Mouse (Mus musculus) embryonic facial prominence, embryonic 15.5 days (tissue): Measurements from ENCODE around the gene Hpcal1. TPM values are rescaled to one million over a fixed set of nuclear protein-coding genes. Genes with fewer than 3 reads are reported as not detected.

Experiments
- ATAC-seq: fragments of 200-750 bp; cut with Nextera tagmentation; 2 replicates; pipeline ENCODE4 v1.8.0; 2017; ENCODE audit warnings: low read depth, moderate TSS enrichment; ENCODE audit not compliant: insufficient number of reproducible peaks, low FRiP score, low TSS enrichment
- H3K27ac ChIP-seq: fragments of 300-500 bp; sonication (generic); replicated peaks from 2 replicates; pipeline ENCODE4 v1.5.1; 2015; ENCODE audit warnings: mild to moderate bottlenecking, inconsistent platforms
- H3K27me3 ChIP-seq: fragments of 300-500 bp; sonication (generic); 2 replicates; pipeline ENCODE4 v1.6.1; 2015; ENCODE audit warnings: inconsistent platforms
- H3K36me3 ChIP-seq: fragments of 300-500 bp; sonication (generic); 2 replicates; pipeline ENCODE4 v1.6.1; 2015; ENCODE audit warnings: mild to moderate bottlenecking, inconsistent platforms
- H3K4me1 ChIP-seq: fragments of 300-500 bp; sonication (generic); 2 replicates; pipeline ENCODE4 v1.6.1; 2015; ENCODE audit warnings: inconsistent platforms
- H3K4me2 ChIP-seq: fragments of 300-500 bp; sonication (generic); replicated peaks from 2 replicates; pipeline ENCODE4 v1.6.1; 2015; ENCODE audit warnings: mild to moderate bottlenecking, inconsistent platforms
- H3K4me3 ChIP-seq: fragments of 300-500 bp; sonication (generic); replicated peaks from 2 replicates; pipeline ENCODE4 v1.5.1; 2015; ENCODE audit warnings: mild to moderate bottlenecking, inconsistent platforms
- H3K9ac ChIP-seq: fragments of 300-500 bp; sonication (generic); 2 replicates; pipeline ENCODE4 v1.6.1; 2015; ENCODE audit warnings: inconsistent platforms
- H3K9me3 ChIP-seq: fragments of 300-500 bp; sonication (generic); replicated peaks from 2 replicates; pipeline ENCODE4 v1.6.1; 2016; ENCODE audit warnings: inconsistent platforms
- WGBS: fragments of 180-500 bp; shearing (Covaris S2); methylation state at CpG from one replicate; pipeline ENCODE4 v1.1.7; 2015; 5-methylcytosine and 5-hydroxymethylcytosine counted together
- polyA plus RNA-seq: library from polyadenylated mRNA; unstranded; fragments of >200 nt; fragmentation: Nextera tagmentation; extraction: Ambion mirVana; gene quantifications from 2 replicates; pipeline ENCODE4 v1.2.1, GENCODE M21; 2015

The Hpcal1 gene
- polyA plus RNA-seq, 1 experiment from 2014 or later: 60.5 TPM

DNA sequence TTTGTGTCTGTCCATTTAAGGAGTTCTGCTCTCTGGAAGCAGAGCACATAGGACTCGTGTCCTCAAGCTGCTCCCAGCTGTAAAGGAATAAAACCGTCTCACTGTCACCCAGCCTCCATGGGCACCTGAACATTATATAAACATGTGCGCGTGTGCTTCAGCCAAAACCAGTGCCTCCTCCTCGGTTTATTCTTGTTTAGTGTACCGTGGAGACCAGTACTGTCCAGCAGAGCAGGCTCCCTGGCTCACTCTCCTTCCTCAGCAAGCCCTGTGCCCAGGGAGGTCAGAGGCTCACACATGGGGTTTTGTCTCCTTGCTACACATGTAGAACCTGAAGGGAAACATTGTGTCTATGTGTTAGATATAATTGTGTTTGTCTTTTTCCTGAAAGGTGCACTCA, 27.5 kb downstream of the Hpcal1 start:
- ATAC-seq: no peak
- Histone ChIP-seq H3K36me3 (no peaks in the 10 kb centered on the region), H3K4me1 (peaks cover 4% of the 10 kb centered on the region), H3K4me2 (no peak overlapping the region), H3K4me3 (no peak overlapping the region), H3K9ac (no peak overlapping the region), H3K9me3 (no peaks in the 10 kb centered on the region), H3K27ac (no peak overlapping the region), H3K27me3 (no peaks in the 10 kb centered on the region)
- WGBS: 79% methylated on average over 6 of the region's 6 CpGs

DNA sequence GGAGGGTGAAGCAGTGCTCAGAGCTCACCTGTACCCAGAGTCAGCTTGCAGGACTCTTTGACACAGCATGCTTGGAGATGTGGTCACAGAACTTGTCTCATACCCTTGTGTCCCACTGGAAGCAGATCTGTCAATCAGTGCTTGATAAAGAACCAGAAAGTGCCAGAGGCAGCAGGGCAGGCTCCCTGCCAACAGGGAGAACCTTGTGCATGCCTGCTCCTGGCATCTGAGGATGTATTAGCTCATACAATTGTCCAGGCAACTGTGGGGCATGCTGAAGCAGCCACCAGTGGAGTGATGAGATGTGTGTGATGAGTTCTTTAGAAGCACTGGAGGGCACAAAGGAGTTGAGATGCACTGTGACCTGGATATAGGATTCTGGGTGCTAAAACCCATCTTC, 30.4 kb downstream of the Hpcal1 start:
- no peak overlapping the region for H3K9ac ChIP-seq
- H3K36me3 ChIP-seq: no peaks in the 10 kb centered on the region

DNA sequence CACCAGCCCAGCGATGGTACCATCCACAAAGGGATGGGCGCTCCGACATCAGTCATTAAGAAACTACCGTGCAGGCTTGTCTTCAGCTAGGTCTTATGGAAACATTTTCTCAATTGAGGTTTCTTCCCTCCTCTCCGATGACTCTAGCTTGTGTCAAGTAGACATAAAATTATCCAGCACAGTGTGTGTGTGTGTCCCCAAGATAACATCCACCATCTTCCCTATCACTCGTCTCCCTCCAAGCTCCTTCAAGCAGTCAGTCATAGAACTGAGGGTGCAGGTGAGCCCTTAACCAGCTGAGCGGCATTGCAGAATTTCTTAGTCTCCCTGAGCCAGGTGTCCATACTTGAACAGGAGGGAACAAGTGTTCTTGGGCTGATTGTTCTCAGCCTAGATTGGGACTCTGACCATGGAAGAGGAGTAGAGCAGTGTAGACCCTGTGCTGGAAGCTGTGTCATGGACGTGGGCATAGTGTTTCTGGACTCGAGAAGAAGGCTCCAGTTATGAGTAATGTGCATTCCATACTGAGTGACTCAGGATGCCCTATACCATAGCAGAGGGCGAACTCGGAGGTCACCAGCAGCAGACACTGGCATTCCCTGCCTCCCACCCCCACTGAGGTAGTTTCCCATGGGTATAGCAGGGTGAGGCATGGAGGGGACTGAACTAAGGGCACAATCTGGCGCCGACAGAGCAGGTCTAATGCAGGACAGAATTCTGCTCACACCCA, 32.0 kb downstream of the Hpcal1 start:
- 0 out of 2 replicates have a peak overlapping the region, but pooled peaks have one; percentile 11 for H3K27ac ChIP-seq
- no peaks in the 10 kb centered on the region for H3K9me3 ChIP-seq
- no peak overlapping the region for H3K4me3 ChIP-seq
- H3K36me3 ChIP-seq: no peaks in the 10 kb centered on the region
- H3K4me1 ChIP-seq: peaks cover 45% of the 10 kb centered on the region
- no peak overlapping the region for H3K4me2 ChIP-seq
- H3K9ac ChIP-seq: no peak overlapping the region
- no peak for ATAC-seq
- 83% methylated on average over 13 of the region's 13 CpGs for WGBS
- H3K27me3 ChIP-seq: no peaks in the 10 kb centered on the region

More for the DNA sequence above, 30.4 kb downstream of the Hpcal1 start:
- Histone ChIP-seq H3K27ac (no peak overlapping the region), H3K4me2 (no peak overlapping the region), H3K9me3 (no peaks in the 10 kb centered on the region), H3K4me3 (no peak overlapping the region), H3K27me3 (no peaks in the 10 kb centered on the region), H3K4me1 (peaks cover 30% of the 10 kb centered on the region)
- ATAC-seq: no peak

DNA sequence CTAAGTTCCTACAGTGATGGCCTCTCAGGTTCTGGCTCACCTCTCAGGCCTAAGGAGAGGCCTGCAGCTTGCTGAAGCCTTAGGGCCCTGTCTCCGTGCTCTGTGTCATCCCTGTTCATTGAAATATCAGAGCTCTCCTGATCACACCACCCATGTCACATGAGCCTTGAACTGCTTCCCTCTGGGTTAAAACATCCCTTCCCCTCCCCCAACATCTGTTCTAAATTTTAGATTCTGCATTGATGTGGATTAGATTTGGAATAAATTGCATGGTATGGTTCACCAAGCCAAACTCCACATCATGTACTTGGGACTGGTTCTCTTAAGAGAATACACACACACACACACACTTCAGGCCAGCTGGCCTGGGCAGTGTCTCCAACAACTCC, 32.5 kb downstream of the Hpcal1 start:
- peaks cover 51% of the 10 kb centered on the region for H3K4me1 ChIP-seq
- H3K4me2 ChIP-seq: no peak overlapping the region

DNA sequence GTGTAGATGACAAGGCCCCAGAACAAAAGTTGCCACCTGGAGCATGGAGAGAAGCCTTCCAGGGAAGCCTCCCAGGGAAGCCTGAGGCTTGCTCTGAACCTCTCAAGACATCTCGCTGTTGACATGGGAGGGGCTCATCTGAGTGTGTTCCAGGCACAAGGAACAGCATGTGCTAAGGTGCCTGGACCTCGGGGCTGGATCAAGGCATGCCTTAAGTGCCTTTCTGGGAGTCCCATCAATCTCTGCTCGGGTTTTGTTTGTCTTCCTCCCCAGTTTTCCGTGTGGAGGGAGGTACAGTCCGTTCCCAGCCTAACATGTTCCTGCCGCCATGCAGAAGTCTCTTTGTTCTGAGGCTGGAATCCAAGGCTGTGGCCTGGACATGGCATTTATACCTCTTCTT, 33.3 kb downstream of the Hpcal1 start:
- no peak overlapping the region for H3K27ac ChIP-seq
- H3K36me3 ChIP-seq: no peaks in the 10 kb centered on the region
- no peak overlapping the region for H3K4me3 ChIP-seq
- H3K27me3 ChIP-seq: no peaks in the 10 kb centered on the region
- no peak for ATAC-seq
- H3K9me3 ChIP-seq: no peaks in the 10 kb centered on the region
- 66% methylated on average over 6 of the region's 6 CpGs for WGBS
- H3K4me1 ChIP-seq: peaks cover 59% of the 10 kb centered on the region
- no peak overlapping the region for H3K9ac ChIP-seq
- H3K4me2 ChIP-seq: no peak overlapping the region

More for the DNA sequence above, 32.5 kb downstream of the Hpcal1 start:
- no peak overlapping the region for H3K4me3 ChIP-seq
- no peak overlapping the region for H3K9ac ChIP-seq
- H3K27ac ChIP-seq: 0 out of 2 replicates have a peak overlapping the region, but pooled peaks have one; percentile 11
- ATAC-seq: no peak
- WGBS: 60% methylated on average over 1 of the region's 1 CpGs
- no peaks in the 10 kb centered on the region for H3K36me3 ChIP-seq
- H3K27me3 ChIP-seq: no peaks in the 10 kb centered on the region
- no peaks in the 10 kb centered on the region for H3K9me3 ChIP-seq

DNA sequence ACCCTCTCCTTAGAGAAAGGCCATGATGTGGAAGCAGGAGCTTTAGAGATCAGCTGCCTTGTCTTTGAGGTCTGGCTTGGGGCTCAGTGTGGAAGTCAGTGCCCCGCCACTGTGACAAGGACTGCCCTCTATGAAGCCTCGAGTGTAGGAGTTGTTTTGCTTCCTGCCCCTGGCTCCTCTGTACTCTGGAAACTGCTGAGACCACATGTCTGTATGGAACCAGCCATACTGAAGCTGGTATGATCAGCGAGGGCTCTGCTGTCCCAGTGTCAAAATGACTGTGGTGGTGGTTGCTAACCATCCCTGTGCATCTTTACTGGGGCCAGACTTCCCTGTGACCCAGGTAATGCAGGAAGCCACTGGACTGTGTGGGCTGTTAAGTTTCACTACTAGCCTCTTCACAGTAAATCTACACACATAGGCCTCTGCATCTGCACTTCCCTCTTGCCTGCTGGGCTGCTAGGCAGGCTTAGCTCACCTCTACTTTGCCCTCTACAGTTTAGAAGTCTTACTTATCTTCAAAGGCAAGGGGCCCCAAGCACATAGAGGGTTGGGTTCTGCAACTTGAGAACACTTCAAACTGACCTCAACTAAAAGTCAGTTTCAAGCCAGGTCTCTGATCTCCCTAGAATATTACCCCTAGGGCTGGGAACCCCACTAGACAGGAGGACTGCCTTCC, 33.9 kb downstream of the Hpcal1 start:
- Histone ChIP-seq H3K27me3 (no peaks in the 10 kb centered on the region), H3K36me3 (no peaks in the 10 kb centered on the region), H3K27ac (no peak overlapping the region; the same call in 1 of the 2 replicates), H3K9ac (no peak overlapping the region), H3K4me3 (no peak overlapping the region), H3K4me2 (no peak overlapping the region), H3K4me1 (peaks cover 63% of the 10 kb centered on the region), H3K9me3 (no peaks in the 10 kb centered on the region)
- ATAC-seq: no peak
- 53% methylated on average over 3 of the region's 3 CpGs for WGBS

DNA sequence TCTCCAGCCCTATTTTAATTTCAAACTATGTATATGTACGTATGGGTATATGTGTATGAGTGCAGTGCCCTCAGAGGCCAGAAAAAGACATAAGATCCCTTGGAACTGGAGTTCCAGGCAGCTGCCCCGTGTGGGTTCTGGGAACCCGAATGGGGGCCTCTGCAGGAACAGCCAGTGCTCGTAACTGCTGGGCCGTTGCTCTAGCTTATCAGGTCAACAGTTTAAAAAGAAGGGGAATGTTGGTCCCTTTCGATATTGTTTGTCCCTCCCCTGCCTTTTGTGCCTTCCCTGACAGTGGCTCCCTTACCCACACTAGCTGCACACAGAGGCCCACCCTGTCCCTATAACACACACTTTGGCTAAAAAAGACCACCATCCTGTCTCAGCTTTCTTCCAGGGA, 34.9 kb downstream of the Hpcal1 start:
- 64% methylated on average over 6 of the region's 6 CpGs for WGBS
- Histone ChIP-seq H3K4me1 (peaks cover 63% of the 10 kb centered on the region), H3K27ac (no peak overlapping the region)

DNA sequence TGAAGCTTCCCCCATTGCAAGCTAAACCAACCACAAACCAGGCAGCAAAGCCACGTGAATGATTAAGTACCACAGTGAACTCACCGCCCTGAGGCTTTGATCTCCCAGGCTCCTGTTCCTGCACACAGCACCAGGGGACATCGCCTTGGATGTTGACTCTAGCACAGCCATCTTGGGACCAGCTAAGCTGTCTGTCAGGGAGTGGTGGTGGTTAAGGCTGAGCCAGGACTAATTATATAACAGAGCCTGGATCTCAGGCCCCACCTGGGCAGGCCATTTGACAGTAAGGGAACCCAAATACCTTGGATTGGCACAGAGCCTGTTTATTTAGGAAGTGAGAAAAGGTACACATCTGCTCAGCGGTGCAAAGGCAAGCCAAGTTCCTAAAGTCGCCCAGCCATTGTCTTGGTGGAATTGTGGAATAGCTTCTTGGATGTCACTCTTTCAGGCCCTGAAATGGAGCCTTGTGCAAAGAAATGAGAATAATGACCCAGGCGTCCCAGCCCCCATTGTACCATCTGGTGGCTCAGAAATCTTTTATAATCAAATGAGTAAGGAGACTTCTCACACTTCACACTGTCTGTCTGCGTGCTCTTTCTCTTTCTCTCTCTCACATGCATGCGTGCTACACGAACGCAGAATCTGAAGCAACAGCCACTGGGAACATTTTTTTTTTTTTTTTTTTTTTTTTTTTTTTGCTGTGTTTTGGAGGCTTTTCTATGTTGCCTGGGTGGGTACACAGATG, 36.1 kb downstream of the Hpcal1 start:
- H3K27me3 ChIP-seq: no peaks in the 10 kb centered on the region
- peaks cover 63% of the 10 kb centered on the region for H3K4me1 ChIP-seq
- H3K36me3 ChIP-seq: no peaks in the 10 kb centered on the region
- H3K4me2 ChIP-seq: no peak overlapping the region
- ATAC-seq: peak; percentile 32; the same call in 1 of the 2 replicates
- WGBS: 51% methylated on average over 10 of the region's 10 CpGs
- 0 out of 2 replicates have a peak overlapping the region, but pooled peaks have one; percentile 71 for H3K27ac ChIP-seq
- no peaks in the 10 kb centered on the region for H3K9me3 ChIP-seq
- no peak overlapping the region for H3K9ac ChIP-seq
- H3K4me3 ChIP-seq: no peak overlapping the region

More for the DNA sequence above, 34.9 kb downstream of the Hpcal1 start:
- H3K9ac ChIP-seq: no peak overlapping the region
- no peak overlapping the region for H3K4me2 ChIP-seq
- H3K27me3 ChIP-seq: no peaks in the 10 kb centered on the region
- no peak overlapping the region for H3K4me3 ChIP-seq
- no peak for ATAC-seq
- no peaks in the 10 kb centered on the region for H3K9me3 ChIP-seq
- H3K36me3 ChIP-seq: no peaks in the 10 kb centered on the region

DNA sequence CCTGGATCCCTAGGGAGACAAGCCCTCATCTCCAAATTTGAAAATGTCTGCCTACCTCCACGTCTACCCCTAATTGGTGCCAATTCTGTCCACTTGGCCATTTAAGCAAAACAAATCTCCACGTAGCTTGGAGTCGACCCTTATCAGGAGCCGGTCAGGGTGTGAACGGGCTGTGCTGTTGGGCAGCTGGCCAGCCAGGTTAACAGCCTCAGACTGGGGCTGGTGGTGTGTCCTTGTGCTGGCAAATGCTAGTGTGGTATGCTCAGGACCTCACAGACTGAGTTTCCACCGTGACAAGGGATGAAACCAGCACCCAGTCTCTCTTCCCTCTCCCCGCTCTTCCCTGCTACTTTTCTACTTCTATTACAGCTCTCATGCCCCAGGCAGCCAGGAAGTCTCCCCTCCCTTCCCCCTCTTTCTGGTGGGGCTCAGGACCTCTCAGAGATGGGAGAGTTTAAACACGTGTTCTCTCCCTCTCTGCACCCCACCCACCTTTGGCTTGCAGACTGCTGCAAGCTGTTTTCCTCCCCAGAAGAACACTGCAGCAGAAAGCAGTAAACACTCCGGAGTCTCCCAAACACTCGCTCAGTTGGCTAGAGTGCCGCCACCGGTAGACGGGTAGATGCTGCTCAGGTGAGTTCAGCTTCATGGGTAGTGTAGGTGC, 37.2 kb downstream of the Hpcal1 start:
- Histone ChIP-seq H3K27me3 (no peaks in the 10 kb centered on the region), H3K4me2 (peak overlapping the region; percentile 21), H3K9me3 (no peaks in the 10 kb centered on the region), H3K4me1 (peaks cover 72% of the 10 kb centered on the region), H3K4me3 (peak overlapping the region; percentile 6; the same call in 1 of the 2 replicates), H3K36me3 (no peaks in the 10 kb centered on the region), H3K9ac (no peak overlapping the region), H3K27ac (peak overlapping the region; percentile 71)
- WGBS: 33% methylated on average over 13 of the region's 13 CpGs
- no peak for ATAC-seq

DNA sequence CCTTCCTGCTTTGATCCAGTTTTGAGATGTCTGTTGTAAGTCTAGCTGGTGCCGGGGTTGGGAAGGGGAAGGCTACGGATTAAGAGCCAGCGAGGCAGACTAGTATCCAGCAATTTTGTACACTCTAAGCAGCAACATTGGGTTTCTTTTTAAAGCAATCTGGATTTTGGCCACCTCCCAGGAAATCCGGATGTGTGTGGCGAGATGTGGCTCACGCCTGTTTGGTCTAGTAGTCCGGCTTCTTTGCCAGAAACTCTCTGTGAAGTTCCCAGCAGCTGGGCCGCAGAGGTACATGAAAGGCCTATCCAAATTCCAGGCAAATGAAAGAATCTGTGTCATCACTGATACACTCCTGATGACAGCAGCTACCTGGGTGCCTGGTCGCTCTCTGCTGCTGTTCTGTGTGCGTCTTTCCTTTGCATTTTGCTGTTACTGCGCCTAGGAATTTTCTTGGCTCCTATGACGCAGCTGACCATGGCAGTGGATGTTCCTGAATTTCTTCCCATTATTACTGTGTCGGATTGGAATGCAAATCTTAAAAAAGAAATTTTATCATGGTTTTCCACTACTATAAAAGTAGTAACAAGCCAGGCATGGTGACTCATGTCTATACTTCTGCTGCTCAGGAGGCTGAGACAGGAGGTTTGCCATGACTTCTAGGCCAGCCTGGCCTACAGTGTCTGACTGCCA, 38.7 kb downstream of the Hpcal1 start:
- no peak overlapping the region for H3K4me2 ChIP-seq
- H3K27me3 ChIP-seq: no peaks in the 10 kb centered on the region
- ATAC-seq: no peak
- H3K9me3 ChIP-seq: no peaks in the 10 kb centered on the region
- H3K4me1 ChIP-seq: peaks cover 73% of the 10 kb centered on the region
- no peak overlapping the region for H3K9ac ChIP-seq
- H3K27ac ChIP-seq: peak overlapping the region; percentile 31
- H3K4me3 ChIP-seq: no peak overlapping the region
- WGBS: 53% methylated on average over 13 of the region's 13 CpGs
- no peaks in the 10 kb centered on the region for H3K36me3 ChIP-seq
